Mouse (Mus musculus) stomach, embryonic 16.5 days (tissue): ENCODE results near the gene Fancg. TPM values are rescaled to one million over a fixed set of nuclear protein-coding genes. Genes with fewer than 3 reads are reported as not detected.
"Not testable (repeated sequence)": the region's sequence is repeated elsewhere in the genome, so short reads cannot be mapped to it uniquely, and the experiment has no call there.

Source experiments
- ATAC-seq: fragments of 200-750 bp; cut with Nextera tagmentation; 2 replicates; pipeline ENCODE4 v1.8.0; 2017; ENCODE audit warnings: moderate number of reproducible peaks, moderate TSS enrichment; ENCODE audit not compliant: insufficient read depth, low FRiP score
- H3K27ac ChIP-seq: fragments of 300-500 bp; sonication (generic); 2 replicates; pipeline ENCODE4 v1.5.1; 2014; ENCODE audit warnings: low read length
- H3K27me3 ChIP-seq: fragments of 300-500 bp; sonication (generic); 2 replicates; pipeline ENCODE4 v1.6.1; 2014; ENCODE audit warnings: low read length, control low read depth, mixed read lengths; ENCODE audit not compliant: control insufficient read depth, insufficient read depth
- H3K36me3 ChIP-seq: fragments of 300-500 bp; sonication (generic); 2 replicates; pipeline ENCODE4 v1.6.1; 2014; ENCODE audit warnings: low read length; ENCODE audit not compliant: control insufficient read depth, insufficient read depth
- H3K4me1 ChIP-seq: fragments of 300-500 bp; sonication (generic); 2 replicates; pipeline ENCODE4 v1.6.1; 2014; ENCODE audit warnings: low read length, control low read depth, mixed read lengths; ENCODE audit not compliant: control insufficient read depth, insufficient read depth
- H3K4me2 ChIP-seq: fragments of 300-500 bp; sonication (generic); 2 replicates; pipeline ENCODE4 v1.6.1; 2014; ENCODE audit warnings: low read depth, low read length, mixed read lengths
- H3K4me3 ChIP-seq: fragments of 300-500 bp; sonication (generic); replicated peaks from 2 replicates; pipeline ENCODE4 v1.5.1; 2014; ENCODE audit warnings: mild to moderate bottlenecking, low read length
- H3K9ac ChIP-seq: fragments of 300-500 bp; sonication (generic); 2 replicates; pipeline ENCODE4 v1.6.1; 2014; ENCODE audit warnings: low read length
- H3K9me3 ChIP-seq: fragments of 300-500 bp; sonication (generic); replicated peaks from 2 replicates; pipeline ENCODE4 v1.6.1; 2016; ENCODE audit warnings: low read length, control low read depth; ENCODE audit not compliant: control insufficient read depth
- WGBS: fragments of 180-500 bp; shearing (Covaris S2); extraction: QIAGEN DNeasy Blood & Tissue Kit; methylation state at CpG from one replicate; pipeline ENCODE4 v1.1.7; 2014; 5-methylcytosine and 5-hydroxymethylcytosine counted together
- polyA plus RNA-seq: library from polyadenylated mRNA; unstranded; fragments of >200 nt; fragmentation: Nextera tagmentation; extraction: Ambion mirVana; gene quantifications from 2 replicates; pipeline ENCODE4 v1.2.1, GENCODE M21; 2015

Fancg gene
- polyA plus RNA-seq, 1 experiment from 2014 or later: 16.5 TPM

- no peak for ATAC-seq
- 87% methylated on average over 1 of the region's 1 CpGs for WGBS
These were observed 1.8 kb upstream of the Fancg start for GRCm38 (mm10) chr4:43012091-43012490.

GRCm38 (mm10) chr4:43005765-43006164 is 4.5 kb downstream of the Fancg start:
- Histone ChIP-seq H3K4me2 (no peak overlapping the region), H3K9ac (no peak overlapping the region), H3K36me3 (no peaks in the 10 kb centered on the region), H3K9me3 (no peaks in the 10 kb centered on the region), H3K27ac (no peak overlapping the region), H3K4me1 (0 out of 2 replicates have a peak, but pooled peaks cover 6% of the 10 kb centered on the region), H3K4me3 (no peak overlapping the region), H3K27me3 (no peaks in the 10 kb centered on the region)
- ATAC-seq: no peak
- 58% methylated on average over 2 of the region's 2 CpGs for WGBS

More at GRCm38 (mm10) chr4:43012091-43012490, 1.8 kb upstream of the Fancg start:
- no peak overlapping the region for H3K9ac ChIP-seq
- H3K4me3 ChIP-seq: no peak overlapping the region
- H3K27me3 ChIP-seq: no peaks in the 10 kb centered on the region
- H3K4me2 ChIP-seq: no peak overlapping the region
- H3K27ac ChIP-seq: no peak overlapping the region
- H3K4me1 ChIP-seq: 0 out of 2 replicates have a peak, but pooled peaks cover 2% of the 10 kb centered on the region
- H3K9me3 ChIP-seq: no peaks in the 10 kb centered on the region
- no peaks in the 10 kb centered on the region for H3K36me3 ChIP-seq

- Histone ChIP-seq H3K9me3 (no peaks in the 10 kb centered on the region), H3K9ac (no peak overlapping the region), H3K27ac (no peak overlapping the region), H3K36me3 (no peaks in the 10 kb centered on the region), H3K4me2 (no peak overlapping the region), H3K4me3 (no peak overlapping the region), H3K27me3 (no peaks in the 10 kb centered on the region), H3K4me1 (0 out of 2 replicates have a peak, but pooled peaks cover 8% of the 10 kb centered on the region)
- no peak for ATAC-seq
- 95% methylated on average over 3 of the region's 3 CpGs for WGBS
These were observed 5.4 kb downstream of the Fancg start for GRCm38 (mm10) chr4:43004951-43005350.

GRCm38 (mm10) chr4:43002756-43003439 is 7.4 kb downstream of the Fancg start:
- no peak overlapping the region for H3K27ac ChIP-seq
- H3K9me3 ChIP-seq: no peaks in the 10 kb centered on the region
- H3K36me3 ChIP-seq: no peaks in the 10 kb centered on the region
- no peak overlapping the region for H3K9ac ChIP-seq
- H3K4me3 ChIP-seq: no peak overlapping the region
- peaks cover 18% of the 10 kb centered on the region for H3K4me1 ChIP-seq
- no peak for ATAC-seq
- 71% methylated on average over 12 of the region's 12 CpGs for WGBS
- no peaks in the 10 kb centered on the region for H3K27me3 ChIP-seq
- H3K4me2 ChIP-seq: no peak overlapping the region

GRCm38 (mm10) chr4:43001272-43001671 is 9.0 kb downstream of the Fancg start:
- H3K9me3 ChIP-seq: no peaks in the 10 kb centered on the region
- ATAC-seq: no peak
- H3K4me1 ChIP-seq: peaks cover 22% of the 10 kb centered on the region
- no peak overlapping the region for H3K9ac ChIP-seq
- no peak overlapping the region for H3K4me3 ChIP-seq
- WGBS: 85% methylated on average over 2 of the region's 2 CpGs
- H3K36me3 ChIP-seq: no peaks in the 10 kb centered on the region
- no peaks in the 10 kb centered on the region for H3K27me3 ChIP-seq
- H3K27ac ChIP-seq: no peak overlapping the region; the same call in 1 of the 2 replicates
- H3K4me2 ChIP-seq: no peak overlapping the region

GRCm38 (mm10) chr4:43000141-43000986 is 9.9 kb downstream of the Fancg start, which contains the start of gene Vcp:
TSS of gene Vcp (minus strand) at chr4:43000507.
- peak; percentile 98 for ATAC-seq
- peak within 1 kb of the TSS; percentile 96 for H3K9ac ChIP-seq
- H3K4me1 ChIP-seq: peaks cover 22% of the 10 kb centered on the region
- H3K36me3 ChIP-seq, H3K27me3 ChIP-seq, H3K9me3 ChIP-seq: not testable (repeated sequence)
- WGBS: under 1% methylated on average over 48 of the region's 56 CpGs
- H3K4me2 ChIP-seq: peak within 1 kb of the TSS; percentile 96
- H3K27ac ChIP-seq: peak within 1 kb of the TSS; percentile 100
- H3K4me3 ChIP-seq: peak within 1 kb of the TSS; percentile 99

- WGBS: under 1% methylated on average over 51 of the region's 51 CpGs
- ATAC-seq: peak; percentile 71
These were observed 10.7 kb downstream of the Fancg start for GRCm38 (mm10) chr4:42999451-43000140.

GRCm38 (mm10) chr4:42998022-42998421 is 12.3 kb downstream of the Fancg start:
- Histone ChIP-seq H3K27ac (no peak overlapping the region), H3K27me3 (no peaks in the 10 kb centered on the region), H3K4me3 (peak overlapping the region; percentile 99), H3K4me2 (peak overlapping the region; percentile 96), H3K9me3 (no peaks in the 10 kb centered on the region), H3K9ac (no peak overlapping the region), H3K4me1 (peaks cover 22% of the 10 kb centered on the region), H3K36me3 (peaks cover 15% of the 10 kb centered on the region)
- WGBS: 30% methylated on average over 2 of the region's 2 CpGs
- no peak for ATAC-seq

More at GRCm38 (mm10) chr4:42999451-43000140, 10.7 kb downstream of the Fancg start:
- peak overlapping the region; percentile 96 for H3K4me2 ChIP-seq
- peak overlapping the region; percentile 99 for H3K4me3 ChIP-seq
- peaks cover under 1% of the 10 kb centered on the region for H3K36me3 ChIP-seq
- H3K27ac ChIP-seq: peak overlapping the region; percentile 100
- no peaks in the 10 kb centered on the region for H3K9me3 ChIP-seq
- no peaks in the 10 kb centered on the region for H3K27me3 ChIP-seq
- H3K9ac ChIP-seq: peak overlapping the region; percentile 96
- peaks cover 22% of the 10 kb centered on the region for H3K4me1 ChIP-seq
